In genomic region chr19:58119681-58120173, GRCm38 (mm10) we compare ENCODE assay signal across 12 mouse cellular contexts.
A peak's percentile ranks its signal among the peaks of the same experiment; 100 is the strongest.
DNase-seq lines count a peak whose midpoint lies in the region; ATAC-seq lines count a peak whose summit lies in the region.
"Had no signal": no experiment of that assay in that cellular context is flagged by ENCODE, and none has a peak within 500 bp of the region (broad histone marks: within the 10 kb centered on the region; RNA-seq: fewer than 3 reads in every experiment).

No protein-coding gene starts in this region.

- ATAC-seq in kidney, embryonic 15.5 days (replicated peaks; ENCODE audit: low FRiP score), result peak; percentile 83
- ATAC-seq: activated CD4-positive, CD25-positive, alpha-beta regulatory T cell, adult 4 months had no signal

- DNase-seq in kidney, adult 11 months, result no peak
- peak; percentile 15 for DNase-seq in MN1 (ENCODE audit: low spot score)
- DNase-seq in embryonic facial prominence, embryonic 10.5 days (ENCODE audit: low spot score), result peak; percentile 75
- peak; percentile 77 for DNase-seq in limb, embryonic 10.5 days (ENCODE audit: low spot score)
- DNase-seq in adrenal gland, adult (ENCODE audit: inconsistent age in 2 of 2, low spot score in 1 of 2), result no peak
- DNase-seq in frontal cortex, postnatal 36 days (ENCODE audit: low spot score in 2 of 2), result no peak
- DNase-seq: gastrocnemius, postnatal 10 days; lung, adult 18-20 months had no signal

- H3K4me1 ChIP-seq in kidney, embryonic 15.5 days, result peaks cover 37% of the 10 kb centered on the region
- H3K4me1 ChIP-seq in embryonic facial prominence, embryonic 10.5 days, result peaks cover 37% of the 10 kb centered on the region
- peaks cover 60% of the 10 kb centered on the region for H3K4me1 ChIP-seq in limb, embryonic 10.5 days

- no peak overlapping the region for H3K4me3 ChIP-seq in kidney, embryonic 15.5 days (replicated peaks)
- H3K4me3 ChIP-seq in embryonic facial prominence, embryonic 10.5 days, result peak overlapping the region; percentile 9; the same call in 1 of the 2 replicates
- peak overlapping the region; percentile 9 for H3K4me3 ChIP-seq in limb, embryonic 10.5 days
- H3K4me3 ChIP-seq: erythroblast, embryonic 14.5 days; myocyte had no signal

- H3K4me2 ChIP-seq in kidney, embryonic 15.5 days, result peak overlapping the region; percentile 33

- no peak overlapping the region for H3K9ac ChIP-seq in kidney, embryonic 15.5 days

- no peaks in the 10 kb centered on the region for H3K27me3 ChIP-seq in kidney, embryonic 15.5 days
- no peaks in the 10 kb centered on the region; the same call in 1 of the 2 replicates for H3K27me3 ChIP-seq in embryonic facial prominence, embryonic 10.5 days (replicated peaks; ENCODE audit: low read depth, poor library complexity, severe bottlenecking)
- H3K27me3 ChIP-seq in limb, embryonic 10.5 days (ENCODE audit: low read depth, poor library complexity, severe bottlenecking), result peaks cover 23% of the 10 kb centered on the region

- H3K36me3 ChIP-seq in kidney, embryonic 15.5 days, result no peaks in the 10 kb centered on the region; the same call in 1 of the 2 replicates
- peaks cover 3% of the 10 kb centered on the region; the same call in 1 of the 2 replicates for H3K36me3 ChIP-seq in embryonic facial prominence, embryonic 10.5 days (replicated peaks)
- H3K36me3 ChIP-seq in limb, embryonic 10.5 days, result no peaks in the 10 kb centered on the region

- H3K27ac ChIP-seq in kidney, embryonic 15.5 days, result peak overlapping the region; percentile 76
- peak overlapping the region; percentile 41 for H3K27ac ChIP-seq in embryonic facial prominence, embryonic 10.5 days (replicated peaks)
- peak overlapping the region; percentile 79 for H3K27ac ChIP-seq in limb, embryonic 10.5 days

- WGBS in kidney, embryonic 15.5 days, result 10% methylated on average over 13 of the region's 13 CpGs
- WGBS in embryonic facial prominence, embryonic 10.5 days, result 37% methylated on average over 13 of the region's 13 CpGs
- WGBS in limb, embryonic 10.5 days, result 17% methylated on average over 13 of the region's 13 CpGs

- H3K9me3 ChIP-seq in kidney, embryonic 15.5 days (replicated peaks), result no peaks in the 10 kb centered on the region
- H3K9me3 ChIP-seq in embryonic facial prominence, embryonic 10.5 days, result no peaks in the 10 kb centered on the region
- no peaks in the 10 kb centered on the region for H3K9me3 ChIP-seq in limb, embryonic 10.5 days (replicated peaks)

Comparison
In these comparisons a context has a peak if more than half of its experiments do, and no peak if none do; other contexts are left out.
1. DNase-seq: peak in MN1 (single experiment), embryonic facial prominence, embryonic 10.5 days (single experiment) and limb, embryonic 10.5 days (single experiment); none in kidney, adult 11 months (single experiment), adrenal gland, adult (0 of 2) and frontal cortex, postnatal 36 days (0 of 2).
2. Peak in every context shown above with its lines, with median percentiles within 50 percentile points of each other: H3K27ac ChIP-seq.